In the genomic region with DNA sequence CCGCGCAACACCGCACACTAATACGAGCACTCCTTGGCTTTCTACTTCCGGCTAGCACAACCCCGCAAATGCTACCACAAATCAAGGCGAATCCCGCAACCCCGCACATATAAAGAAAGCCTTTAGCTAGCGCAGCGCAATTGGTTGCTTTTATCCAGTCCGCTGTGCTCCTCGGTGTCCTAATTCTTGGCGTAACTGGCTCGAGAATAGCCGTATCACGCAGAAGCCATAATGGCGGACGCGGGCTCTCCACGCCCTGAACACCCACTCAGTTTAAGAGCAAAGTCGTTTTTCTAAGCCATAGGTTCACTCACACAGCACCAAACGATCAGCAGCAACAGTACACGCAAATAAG, we compare ENCODE assay signal across 8 mouse cellular contexts.
DNase-seq lines count a peak whose midpoint lies in the region; ATAC-seq and TF ChIP-seq lines count a peak whose summit lies in the region.

No protein-coding gene starts in this region.

- H3K9me3 ChIP-seq in ES-E14 (ENCODE audit: control insufficient read depth, insufficient read depth, low read depth, low read length) = no peaks in the 10 kb centered on the region
- no peaks in the 10 kb centered on the region for H3K9me3 ChIP-seq in hindbrain, embryonic 13.5 days

- H3K27me3 ChIP-seq in heart, adult 2 months (ENCODE audit: control insufficient read depth, insufficient read depth, low read length) = no peaks in the 10 kb centered on the region
- H3K27me3 ChIP-seq in hindbrain, embryonic 13.5 days = no peaks in the 10 kb centered on the region

- TF ChIP-seq POLR2A in heart, adult 2 months (IDR thresholded peaks at IDR 0.05; ENCODE audit: insufficient read depth, low read depth, low read length) = no peak

- H3K4me2 ChIP-seq in hindbrain, embryonic 13.5 days = 0 out of 2 replicates have a peak overlapping the region, but pooled peaks have one; percentile 41

- TF ChIP-seq CTCF in heart, adult 2 months (IDR thresholded peaks at IDR 0.05) = no peak

- no peak for TF ChIP-seq EP300 in heart, adult 2 months (IDR thresholded peaks at IDR 0.05; ENCODE audit: insufficient read depth, low read depth, low read length)

- no peaks in the 10 kb centered on the region for H3K4me1 ChIP-seq in heart, adult 2 months (ENCODE audit: control insufficient read depth, insufficient read depth, low read length)
- peaks cover 0 to 2% of the 10 kb centered on the region in 2 experiments; a peak in 1 of 4 replicates for H3K4me1 ChIP-seq in ES-E14 (ENCODE audit: control insufficient read depth in 2 of 2, insufficient read depth in 2 of 2, low read length in 2 of 2, poor library complexity in 1 of 2)
- H3K4me1 ChIP-seq in hindbrain, embryonic 13.5 days (replicated peaks) = no peaks in the 10 kb centered on the region

- intact Hi-C loops in heart, adult 2 months (cut with DNase I) = loop anchor here (5.0 kb wide), 2 partner anchors 365 to 510 kb away; no protein-coding TSS in a partner anchor

- H3K9ac ChIP-seq in heart, adult 2 months (ENCODE audit: low read depth, low read length) = no peak overlapping the region
- no peak overlapping the region; the same call in 1 of the 2 replicates for H3K9ac ChIP-seq in ES-E14 (ENCODE audit: insufficient read depth, low read depth, low read length, poor library complexity, severe bottlenecking)
- H3K9ac ChIP-seq in hindbrain, embryonic 13.5 days = peak overlapping the region; percentile 61

- peak in 1 of 2 experiments; percentile 56 for DNase-seq in heart, adult 2 months
- no peak for DNase-seq in heart, adult 9 months (ENCODE audit: low spot score in 2 of 2)
- DNase-seq in ES-E14 (ENCODE audit: low read depth, low spot score) = no peak
- peak; percentile 36 for DNase-seq in lung, postnatal 36 days
- no peak for DNase-seq in adrenal gland, adult (ENCODE audit: inconsistent age in 2 of 2, low spot score in 1 of 2)
- no peak for DNase-seq in Muller cell, postnatal 12 days (ENCODE audit: inconsistent ontology term)
- no peak for DNase-seq in layer of hippocampus, postnatal 36 days

- peak overlapping the region; percentile 81 for H3K27ac ChIP-seq in heart, adult 2 months
- peak overlapping the region; percentile 75 for H3K27ac ChIP-seq in ES-E14 (ENCODE audit: insufficient read depth, low read depth, low read length, poor library complexity, severe bottlenecking)
- H3K27ac ChIP-seq in hindbrain, embryonic 13.5 days = peak overlapping the region; percentile 79

- peak overlapping the region; percentile 65 for H3K4me3 ChIP-seq in heart, adult 2 months
- H3K4me3 ChIP-seq in ES-E14 (ENCODE audit: insufficient read depth in 1 of 2, low read depth in 1 of 2, low read length in 2 of 2, poor library complexity in 1 of 2, severe bottlenecking in 1 of 2) = peak overlapping the region in 1 of 2 experiments; percentile 30; a peak in 2 of 4 replicates
- peak overlapping the region; percentile 42 for H3K4me3 ChIP-seq in hindbrain, embryonic 13.5 days

- in situ Hi-C loops in ES-E14 (cut with MboI; ENCODE audit: low sequenced_read_pairs in 2 of 2, unreplicated experiment in 2 of 2) = no loop called here

- H3K36me3 ChIP-seq in heart, adult 2 months (ENCODE audit: control insufficient read depth, insufficient read depth, low read length) = no peaks in the 10 kb centered on the region
- peaks cover 21% of the 10 kb centered on the region for H3K36me3 ChIP-seq in ES-E14 (ENCODE audit: control insufficient read depth, insufficient read depth, low read length, poor library complexity, severe bottlenecking)
- H3K36me3 ChIP-seq in hindbrain, embryonic 13.5 days = no peaks in the 10 kb centered on the region

- no peaks in the 10 kb centered on the region for H3K79me2 ChIP-seq in heart, adult 2 months (replicated peaks; ENCODE audit: control insufficient read depth, insufficient read depth, low read length)

- ATAC-seq in hindbrain, embryonic 13.5 days (ENCODE audit: low FRiP score) = no peak

- WGBS in heart, adult 2 months = 69% methylated on average over 24 of the region's 24 CpGs
- WGBS in hindbrain, embryonic 13.5 days = 70% methylated on average over 24 of the region's 24 CpGs

TF ChIP-seq in ES-E14, 5 proteins besides CTCF, POLR2A, EP300 and RAD21:
- TF ChIP-seq MAFK (IDR thresholded peaks at IDR 0.05; ENCODE audit: insufficient read depth, low read depth, low read length) (no peak), CHD2 (IDR thresholded peaks at IDR 0.05; ENCODE audit: low read depth, low read length) (no peak), HCFC1 (IDR thresholded peaks at IDR 0.05; ENCODE audit: borderline replicate concordance, insufficient read depth, low read length) (no peak), ZC3H11A (IDR thresholded peaks at IDR 0.05; ENCODE audit: borderline replicate concordance, low read depth, low read length) (no peak), ZNF384 (IDR thresholded peaks at IDR 0.05; ENCODE audit: low read depth, low read length) (no peak)
